Mouse (Mus musculus) bone marrow, adult 2 months (tissue): Measurements from ENCODE around the gene Rps19.

ENCODE experiments used
- CTCF ChIP-seq: fragments of 200-500 bp; IDR thresholded peaks from 2 replicates; pipeline ENCODE4 v1.5.1; 2011; ENCODE audit warnings: low read length, control low read depth; ENCODE audit not compliant: control insufficient read depth, insufficient read depth
- POLR2A ChIP-seq: fragments of 200-500 bp; IDR thresholded peaks from 2 replicates; pipeline ENCODE4 v1.6.1; 2011; ENCODE audit warnings: low read depth, mild to moderate bottlenecking, control low read depth, low read length, borderline replicate concordance; ENCODE audit not compliant: control insufficient read depth

DNA sequence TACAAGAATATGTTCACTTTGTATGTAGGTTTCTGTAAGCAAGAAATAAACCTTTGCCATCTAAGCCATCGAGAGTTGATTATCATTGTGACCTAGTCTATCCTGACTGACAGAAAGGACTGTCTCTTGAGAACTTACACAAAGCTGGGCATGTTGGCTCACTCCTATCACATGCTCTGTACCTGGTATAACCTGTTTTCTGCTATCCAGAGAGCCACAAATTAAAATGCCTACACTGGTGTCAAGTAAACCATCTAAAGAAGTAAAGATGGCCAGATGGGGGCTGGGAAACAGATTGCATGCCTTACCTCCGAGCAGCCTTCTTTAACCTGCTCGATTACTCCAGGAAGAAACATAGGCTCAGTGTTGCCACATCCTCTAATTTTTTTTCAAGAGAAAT, 6.6 kb upstream of the Rps19 start:
- no peak for TF ChIP-seq CTCF
- no peak for TF ChIP-seq POLR2A
